Mouse (Mus musculus) megakaryocyte-erythroid progenitor cell, adult 5-6 weeks (primary cell): ENCODE data around the gene Slc2a12. TPM values are rescaled to one million over a fixed set of nuclear protein-coding genes. Genes with fewer than 3 reads are reported as not detected.

Experiments used
- ATAC-seq: replicated peaks from 2 replicates; pipeline ENCODE4 v1.8.0; 2016; ENCODE audit warnings: mild to moderate bottlenecking, inconsistent platforms; ENCODE audit not compliant: severe bottlenecking, poor library complexity, low FRiP score, low TSS enrichment
- total RNA-seq, 2 experiments: library from RNA; stranded (forward) in 1 of 2; stranded (reverse) in 1 of 2; fragments of 200-1000, 215-1000 nt in 1 of 2; fragments of >200 nt in 1 of 2; fragmentation: Nextera tagmentation in 1 of 2; gene quantifications; 2 replicates each; pipeline ENCODE4 v1.2.3; 2014 to 2017

Slc2a12 gene
- total RNA-seq, 2 experiments from 2014 or later, result not detected

- ATAC-seq, result 0 out of 2 replicates have a peak, but pooled peaks have one; percentile 43
These were observed 73.7 kb downstream of the Slc2a12 start for GRCm38 (mm10) chr10:22718475-22718874.

GRCm38 (mm10) chr10:22720781-22721529 lies 76.1 kb downstream of the Slc2a12 start:
- ATAC-seq, result no peak

GRCm38 (mm10) chr10:22725166-22725565 lies 80.4 kb downstream of the Slc2a12 start:
- ATAC-seq, result no peak

GRCm38 (mm10) chr10:22726295-22726694 lies 81.5 kb downstream of the Slc2a12 start:
- no peak for ATAC-seq

- no peak for ATAC-seq
These were observed 83.4 kb downstream of the Slc2a12 start for GRCm38 (mm10) chr10:22728257-22728656.

GRCm38 (mm10) chr10:22730266-22730991 lies 85.6 kb downstream of the Slc2a12 start:
- peak; percentile 17 for ATAC-seq

GRCm38 (mm10) chr10:22730992-22731271 lies 86.1 kb downstream of the Slc2a12 start:
- no peak for ATAC-seq

- ATAC-seq, result peak; percentile 94
These were observed 86.7 kb downstream of the Slc2a12 start, which contains the start of gene Tbpl1 for GRCm38 (mm10) chr10:22731272-22732093. TSS of gene Tbpl1 (minus strand) at chr10:22731938.

GRCm38 (mm10) chr10:22732181-22732580 lies 87.4 kb downstream of the Slc2a12 start:
- no peak for ATAC-seq

- no peak for ATAC-seq
These were observed 101.1 kb downstream of the Slc2a12 start for GRCm38 (mm10) chr10:22745922-22746321.

GRCm38 (mm10) chr10:22746334-22747322 lies 101.8 kb downstream of the Slc2a12 start:
- no peak for ATAC-seq

GRCm38 (mm10) chr10:22751175-22751682 lies 106.4 kb downstream of the Slc2a12 start:
- ATAC-seq, result no peak

Other genes with a start within 250 kb of the Slc2a12 start
- gene Tbpl1, start 86.9 kb downstream of the Slc2a12 start, total RNA-seq (2014; fragmentation: Nextera tagmentation), result 27.6 and 29.9 TPM in 2 replicates
- 27.8 and 30.8 TPM in 2 replicates for gene Tbpl1, start 86.9 kb downstream of the Slc2a12 start, total RNA-seq (2017)
- gene Tcf21, start 175.2 kb downstream of the Slc2a12 start, total RNA-seq (2014; fragmentation: Nextera tagmentation), result not detected in 2 replicates
- gene Tcf21, start 175.2 kb downstream of the Slc2a12 start, total RNA-seq (2017), result not detected in 2 replicates